Mouse (Mus musculus) MEL (cell line): ENCODE data around the gene Neurod4.

Experiments used
- CHD2 ChIP-seq: IDR thresholded peaks from 2 replicates; pipeline ENCODE4 v1.6.1; 2011; ENCODE audit warnings: low read length, improper control_type of control experiment
- CTCF ChIP-seq, 3 experiments: IDR thresholded peaks in 2 of 3; conservative IDR thresholded peaks in 1 of 3; 2 replicates each; pipeline ENCODE4 v1.5.1; 2011 to 2012; ENCODE audit warnings: low read length in 3 of 3, low read depth in 2 of 3, mild to moderate bottlenecking in 2 of 3, improper control_type of control experiment in 1 of 3, inconsistent platforms in 1 of 3, mixed read lengths in 1 of 3, moderate library complexity in 1 of 3; ENCODE audit not compliant: control insufficient read depth in 1 of 3, insufficient read depth in 1 of 3, poor library complexity in 1 of 3, severe bottlenecking in 1 of 3
- ETS1 ChIP-seq: IDR thresholded peaks from 2 replicates; pipeline ENCODE4 v1.6.1; 2012; ENCODE audit warnings: low read depth, mild to moderate bottlenecking, inconsistent platforms, low read length, improper control_type of control experiment, moderate library complexity
- GATA1 ChIP-seq: IDR thresholded peaks from 2 replicates; pipeline ENCODE4 v1.6.1; 2011; ENCODE audit warnings: low read depth, low read length, improper control_type of control experiment
- MEF2A ChIP-seq: IDR thresholded peaks from 2 replicates; pipeline ENCODE4 v1.6.1; 2014; ENCODE audit warnings: low read depth, mild to moderate bottlenecking, inconsistent platforms, low read length, improper control_type of control experiment; ENCODE audit not compliant: poor library complexity, insufficient replicate concordance, severe bottlenecking; ENCODE audit errors: extremely low read depth
- MXI1 ChIP-seq: IDR thresholded peaks from 2 replicates; pipeline ENCODE4 v1.6.1; 2011; ENCODE audit warnings: mild to moderate bottlenecking, low read depth, low read length, improper control_type of control experiment
- MYC ChIP-seq: IDR thresholded peaks from 2 replicates; pipeline ENCODE4 v1.6.1; 2011; ENCODE audit warnings: low read depth, mild to moderate bottlenecking, low read length, improper control_type of control experiment, moderate library complexity
- NRF1 ChIP-seq: IDR thresholded peaks from 2 replicates; pipeline ENCODE4 v1.6.1; 2014; ENCODE audit warnings: low read depth, mild to moderate bottlenecking, inconsistent platforms, low read length, improper control_type of control experiment, moderate library complexity; ENCODE audit not compliant: poor library complexity, insufficient read depth, severe bottlenecking
- POLR2A ChIP-seq, 2 experiments: IDR thresholded peaks; 2 replicates each; pipeline ENCODE4 v1.6.1; 2011 to 2012; ENCODE audit warnings: low read length in 2 of 2, mild to moderate bottlenecking in 2 of 2, control low read depth in 1 of 2, improper control_type of control experiment in 1 of 2, low read depth in 1 of 2, moderate library complexity in 1 of 2; ENCODE audit not compliant: control insufficient read depth in 1 of 2, insufficient read depth in 1 of 2, poor library complexity in 1 of 2
- TAL1 ChIP-seq: IDR thresholded peaks from 2 replicates; pipeline ENCODE4 v1.6.1; 2012; ENCODE audit warnings: mild to moderate bottlenecking, inconsistent platforms, low read length, moderate library complexity, mixed read lengths
- UBTF ChIP-seq: IDR thresholded peaks from 2 replicates; pipeline ENCODE4 v1.6.1; 2012; ENCODE audit warnings: low read depth, mild to moderate bottlenecking, inconsistent platforms, low read length, improper control_type of control experiment, moderate library complexity, borderline replicate concordance; ENCODE audit not compliant: insufficient read depth

- no peak for TF ChIP-seq CTCF (IDR thresholded peaks at IDR 0.05 in 2 of 3, conservative IDR thresholded peaks at IDR 0.05 in 1 of 3; ENCODE audit: control insufficient read depth in 1 of 3, insufficient read depth in 1 of 3, low read depth in 2 of 3, low read length in 3 of 3, poor library complexity in 1 of 3, severe bottlenecking in 1 of 3)
- no peak for TF ChIP-seq NRF1
- TF ChIP-seq ETS1: no peak
- no peak for TF ChIP-seq MYC
- TF ChIP-seq UBTF: no peak
- TF ChIP-seq MEF2A: no peak
- no peak for TF ChIP-seq POLR2A (IDR thresholded peaks at IDR 0.05; ENCODE audit: control insufficient read depth in 1 of 2, insufficient read depth in 1 of 2, low read depth in 1 of 2, low read length in 2 of 2, poor library complexity in 1 of 2)
- TF ChIP-seq MXI1: no peak
- TF ChIP-seq CHD2: no peak
- TF ChIP-seq TAL1: no peak
- TF ChIP-seq GATA1: no peak
Measured at GRCm38 (mm10) chr10:130275759-130276158, 4.3 kb downstream of the Neurod4 start.
